Mouse (Mus musculus) olfactory bulb, adult 2 months (tissue): ENCODE measurements around the gene Zbtb44. TPM values are rescaled to one million over a fixed set of nuclear protein-coding genes. Genes with fewer than 3 reads are reported as not detected.

Experiments
- H3K27ac ChIP-seq: fragments of 200-500 bp; 2 replicates; pipeline ENCODE4 v1.5.1; 2012; ENCODE audit warnings: low read depth, low read length; ENCODE audit not compliant: insufficient read depth
- H3K4me1 ChIP-seq: fragments of 200-500 bp; 2 replicates; pipeline ENCODE4 v1.6.1; 2012; ENCODE audit warnings: low read length; ENCODE audit not compliant: control insufficient read depth, insufficient read depth
- H3K4me3 ChIP-seq: fragments of 200-500 bp; 2 replicates; pipeline ENCODE4 v1.5.1; 2012; ENCODE audit warnings: mild to moderate bottlenecking, low read depth, low read length, moderate library complexity; ENCODE audit not compliant: insufficient read depth
- CTCF ChIP-seq: fragments of 200-500 bp; IDR thresholded peaks from 2 replicates; pipeline ENCODE4 v1.5.1; 2012; ENCODE audit warnings: low read depth, mild to moderate bottlenecking, low read length, moderate library complexity; ENCODE audit not compliant: insufficient read depth
- POLR2A ChIP-seq: fragments of 200-500 bp; IDR thresholded peaks from 2 replicates; pipeline ENCODE4 v1.6.1; 2012; ENCODE audit warnings: mild to moderate bottlenecking, low read depth, low read length, moderate library complexity; ENCODE audit not compliant: insufficient read depth
- WGBS: fragments of 180-500 bp; shearing (Covaris S2); methylation state at CpG from one replicate; pipeline ENCODE4 v1.1.7; 2018; 5-methylcytosine and 5-hydroxymethylcytosine counted together
- polyA plus RNA-seq: library from polyadenylated mRNA; stranded (reverse); fragments of >200 nt; gene quantifications from 2 replicates; pipeline ENCODE4 v1.2.4, GENCODE M21; 2012; ENCODE audit warnings: low replicate concordance; ENCODE audit not compliant: missing spikeins, insufficient read depth, insufficient read length

Zbtb44 gene
- polyA plus RNA-seq, 1 experiment = not detected

DNA sequence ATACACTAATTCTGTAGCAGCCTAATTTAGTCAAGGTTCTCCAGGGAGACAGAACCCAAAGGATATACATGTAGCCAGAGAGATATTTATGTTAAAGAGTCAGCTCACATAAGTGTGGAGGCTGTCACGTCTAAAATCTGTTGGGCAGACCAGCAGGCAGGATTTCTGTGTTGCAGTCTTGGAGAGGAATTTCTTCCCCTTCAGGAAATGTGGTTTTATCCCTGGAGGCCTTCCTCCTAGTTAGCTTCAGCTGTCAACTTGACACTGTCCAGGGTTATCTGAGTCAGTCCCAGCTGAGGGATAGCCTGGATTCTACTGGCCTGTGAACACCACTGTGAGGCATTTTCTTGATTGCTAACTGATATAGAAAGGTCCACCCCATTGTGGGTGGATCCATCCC lies 18.9 kb upstream of the Zbtb44 start:
- WGBS = 72% methylated on average over 1 of the region's 1 CpGs
- Histone ChIP-seq H3K27ac (no peak overlapping the region), H3K4me3 (no peak overlapping the region), H3K4me1 (no peaks in the 10 kb centered on the region)
- TF ChIP-seq CTCF (no peak), POLR2A (no peak)

DNA sequence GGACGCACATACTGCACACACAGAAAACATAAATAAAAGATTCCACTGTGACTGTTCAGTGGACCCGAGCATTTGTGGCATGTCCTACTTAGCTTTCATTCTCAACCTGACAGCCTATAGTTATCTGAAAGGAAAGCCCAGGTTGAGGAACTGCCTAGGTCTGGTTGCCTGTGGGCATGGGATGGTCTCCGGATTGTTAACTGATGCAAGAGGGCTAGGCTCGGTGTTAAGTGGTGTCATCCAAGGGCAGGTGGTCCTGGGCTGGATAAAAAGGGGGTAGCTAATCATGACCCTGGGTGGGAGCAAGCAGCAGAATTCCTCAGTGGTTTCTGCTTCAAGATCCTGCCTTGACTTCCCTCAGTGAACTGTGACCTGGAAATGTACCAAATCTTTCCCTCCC lies 17.8 kb upstream of the Zbtb44 start:
- TF ChIP-seq POLR2A (no peak), CTCF (no peak)
- Histone ChIP-seq H3K27ac (no peak overlapping the region), H3K4me3 (no peak overlapping the region), H3K4me1 (no peaks in the 10 kb centered on the region)
- WGBS = 84% methylated on average over 4 of the region's 4 CpGs

DNA sequence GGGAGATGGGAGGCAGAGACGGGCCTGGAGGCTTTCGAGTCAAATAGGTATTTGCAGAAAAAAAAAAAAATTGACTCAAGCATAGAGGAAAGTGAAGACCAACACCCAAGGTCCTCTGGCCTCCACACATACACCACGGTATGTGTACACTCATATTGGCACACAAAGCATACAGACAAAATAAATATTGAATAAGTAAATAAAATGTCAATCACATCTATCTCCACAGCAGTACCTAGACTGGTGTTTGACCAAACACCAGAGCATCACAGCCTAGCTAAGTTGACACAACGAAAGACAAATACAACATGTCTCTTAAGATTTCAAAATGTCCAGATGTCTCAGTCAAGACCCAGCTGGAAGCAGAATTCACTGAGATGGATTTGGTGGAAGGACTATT lies 17.0 kb upstream of the Zbtb44 start:
- no peak for TF ChIP-seq POLR2A
- no peak for TF ChIP-seq CTCF
- Histone ChIP-seq H3K4me1 (no peaks in the 10 kb centered on the region), H3K27ac (no peak overlapping the region), H3K4me3 (no peak overlapping the region)
- WGBS = 92% methylated on average over 4 of the region's 4 CpGs

DNA sequence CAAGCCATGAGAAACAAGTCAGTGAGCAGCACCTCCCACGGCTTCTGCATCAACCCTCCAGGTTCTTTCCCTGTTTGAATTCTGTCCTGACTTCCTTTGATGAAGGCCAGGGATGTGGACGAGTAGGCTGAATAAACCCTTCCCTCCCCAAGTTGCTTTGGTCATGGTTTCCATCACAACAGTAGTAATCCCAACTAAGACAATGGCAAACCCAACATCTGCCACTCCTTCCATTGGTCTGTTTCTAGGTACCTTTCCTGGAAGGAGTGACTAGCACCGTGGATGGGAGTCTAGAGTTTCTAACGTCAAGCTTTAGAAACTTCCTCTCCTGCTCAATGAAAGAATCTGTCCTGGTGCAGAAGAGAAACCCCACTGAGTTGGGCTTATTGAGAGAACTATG lies 12.8 kb upstream of the Zbtb44 start:
- Histone ChIP-seq H3K27ac (no peak overlapping the region), H3K4me3 (no peak overlapping the region), H3K4me1 (no peaks in the 10 kb centered on the region)
- no peak for TF ChIP-seq CTCF
- no peak for TF ChIP-seq POLR2A
- WGBS = 62% methylated on average over 4 of the region's 4 CpGs

DNA sequence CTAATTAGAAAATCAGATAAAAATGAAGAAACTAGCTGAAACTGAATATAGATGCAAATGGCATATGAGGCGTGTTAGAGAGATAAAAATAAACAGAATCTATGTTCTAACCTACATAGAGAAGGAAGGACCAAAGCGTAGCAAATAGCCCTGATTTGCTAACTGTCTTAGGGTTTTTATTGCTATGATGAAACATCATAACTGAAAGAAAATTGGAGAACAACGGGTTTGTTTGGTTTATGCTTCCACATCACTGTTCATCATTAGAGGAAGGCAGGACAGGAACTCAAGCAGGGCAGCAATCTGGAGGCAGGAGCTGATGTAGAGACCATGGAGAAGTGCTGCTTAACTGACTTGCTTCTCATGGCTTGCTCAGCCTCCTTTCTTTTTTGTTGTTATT lies 12.3 kb upstream of the Zbtb44 start:
- 91% methylated on average over 3 of the region's 3 CpGs for WGBS
- TF ChIP-seq POLR2A (no peak), CTCF (no peak)

DNA sequence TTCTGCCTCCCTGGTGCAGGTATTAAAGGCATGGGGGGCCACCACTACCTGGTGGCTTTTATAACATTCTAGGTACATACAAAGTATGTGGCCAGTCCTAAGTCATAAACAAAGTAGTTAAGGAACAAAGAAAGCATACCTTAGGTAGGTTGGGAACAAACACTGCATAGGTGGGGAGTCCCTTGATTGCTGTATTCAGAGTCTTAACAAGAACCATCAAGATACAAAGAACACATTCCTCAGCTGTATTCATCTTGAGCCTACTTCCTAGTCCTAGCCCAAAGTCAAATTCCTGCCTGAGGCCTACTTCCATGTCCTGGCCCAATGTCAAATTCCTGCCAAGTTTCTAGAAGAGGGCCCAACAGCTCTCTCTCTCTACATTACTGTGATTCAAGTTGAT lies 11.7 kb upstream of the Zbtb44 start:
- no peak for TF ChIP-seq POLR2A
- no peak for TF ChIP-seq CTCF
- Histone ChIP-seq H3K4me1 (no peaks in the 10 kb centered on the region), H3K27ac (no peak overlapping the region), H3K4me3 (no peak overlapping the region)

More for the DNA sequence above, 12.3 kb upstream of the Zbtb44 start:
- no peak overlapping the region for H3K27ac ChIP-seq
- H3K4me3 ChIP-seq = no peak overlapping the region
- no peaks in the 10 kb centered on the region for H3K4me1 ChIP-seq

DNA sequence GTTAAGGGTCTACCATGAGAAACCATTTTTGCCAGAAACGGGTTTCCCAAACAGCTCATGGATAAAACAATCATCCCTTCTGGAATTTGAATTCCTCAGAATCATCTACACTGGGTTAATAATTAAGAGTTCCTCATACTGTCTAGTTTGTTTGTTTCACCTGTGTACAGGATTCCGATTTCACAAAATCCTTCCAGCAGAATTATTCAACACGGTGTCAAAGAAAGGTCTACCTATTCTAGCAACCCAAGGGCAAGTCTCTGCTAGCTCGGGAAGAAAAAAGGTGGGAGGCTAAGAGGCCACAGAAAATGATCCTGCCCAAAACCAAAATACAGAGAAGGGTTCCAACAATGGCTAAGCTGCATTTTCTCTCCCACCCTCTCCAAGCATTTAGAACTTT lies 2.2 kb upstream of the Zbtb44 start:
- TF ChIP-seq POLR2A (no peak), CTCF (no peak)
- no peak overlapping the region for H3K4me3 ChIP-seq
- peaks cover 2% of the 10 kb centered on the region for H3K4me1 ChIP-seq
- H3K27ac ChIP-seq = no peak overlapping the region
- 90% methylated on average over 4 of the region's 4 CpGs for WGBS

DNA sequence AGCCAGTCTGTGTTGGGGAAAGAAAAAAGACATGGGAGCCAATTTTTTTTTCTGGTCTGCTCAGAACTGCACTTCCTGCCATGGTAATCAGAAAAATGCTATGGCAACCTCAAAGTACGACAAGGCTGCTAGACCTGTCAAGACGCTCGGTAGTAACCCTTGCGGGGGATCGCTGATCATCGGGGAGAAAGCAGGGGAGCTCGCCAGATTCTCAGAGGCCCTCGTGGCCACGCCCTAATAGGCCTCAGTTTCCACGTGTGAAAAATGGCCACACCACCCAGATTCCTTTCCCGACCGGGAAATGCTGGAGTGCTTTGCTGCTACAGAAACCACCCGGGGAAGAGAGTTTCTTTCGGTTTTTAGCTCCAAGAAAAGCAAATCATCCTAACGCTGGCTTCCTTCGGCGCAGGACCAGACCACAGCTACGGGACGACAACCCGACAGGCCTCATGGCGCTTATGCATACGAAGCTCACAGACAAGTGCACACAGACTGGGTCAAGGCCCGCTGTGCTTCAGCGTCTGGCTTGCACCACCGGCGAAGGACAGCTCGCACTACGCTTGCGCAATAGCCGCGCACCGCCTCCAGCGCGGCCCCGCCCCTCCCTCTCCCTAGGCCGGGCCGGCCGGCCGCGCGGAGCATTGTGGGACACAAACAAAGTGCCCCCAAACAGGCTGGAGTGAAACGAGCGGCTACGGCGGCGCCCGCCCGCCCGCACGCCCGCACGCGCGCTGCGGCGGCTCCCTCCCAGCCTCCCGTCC lies 513 bp upstream of the Zbtb44 start:
- H3K4me3 ChIP-seq = peak overlapping the region; percentile 90
- TF ChIP-seq CTCF (0 out of 2 replicates have a peak, but pooled peaks have one; percentile 10), POLR2A (peak; percentile 91)
- WGBS = under 1% methylated on average over 41 of the region's 57 CpGs
- H3K27ac ChIP-seq = peak overlapping the region; percentile 81
- H3K4me1 ChIP-seq = peaks cover 2% of the 10 kb centered on the region

DNA sequence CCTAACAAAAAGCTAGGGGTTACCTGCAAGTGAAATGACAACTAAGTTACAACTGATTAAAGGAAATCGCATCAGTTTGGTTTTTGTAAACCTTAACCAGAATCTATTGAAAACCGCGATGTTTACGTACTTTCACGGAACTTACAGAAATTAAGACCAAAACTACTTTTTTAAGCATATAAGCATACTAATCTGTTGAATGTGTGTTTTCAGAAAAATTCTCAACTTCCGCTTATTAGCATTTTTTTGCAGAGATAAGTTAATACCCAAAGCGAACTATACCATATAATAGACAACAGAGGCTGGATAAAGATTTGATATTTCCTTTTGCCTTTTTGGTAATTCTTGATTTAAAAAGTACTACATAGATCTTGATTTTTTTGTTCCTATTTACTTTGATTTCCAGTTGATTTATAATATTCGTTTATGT lies 985 bp downstream of the Zbtb44 start:
- TF ChIP-seq CTCF (no peak), POLR2A (no peak)

More for the DNA sequence above, 985 bp downstream of the Zbtb44 start:
- 19% methylated on average over 8 of the region's 8 CpGs for WGBS
- no peak overlapping the region for H3K27ac ChIP-seq
- H3K4me3 ChIP-seq = peak overlapping the region; percentile 90
- H3K4me1 ChIP-seq = peaks cover 2% of the 10 kb centered on the region
